Mouse (Mus musculus) MEL (cell line): ENCODE measurements around the gene Omt2b. TPM values are rescaled to one million over a fixed set of nuclear protein-coding genes. Genes with fewer than 3 reads are reported as not detected.
"Not testable (repeated sequence)": the region's sequence is repeated elsewhere in the genome, so short reads cannot be mapped to it uniquely, and the experiment has no call there.

Experiments
- DNase-seq: peaks from one replicate; pipeline ENCODE4 v3.0.0; 2011; ENCODE audit warnings: low read depth, low spot score
- H3K27ac ChIP-seq: 2 replicates; pipeline ENCODE4 v1.5.1; 2012; ENCODE audit warnings: low read depth, mild to moderate bottlenecking, control low read depth, low read length, moderate library complexity; ENCODE audit not compliant: control insufficient read depth
- H3K27me3 ChIP-seq, 2 experiments: fragments of 150-350 bp in 1 of 2; sonication (generic) in 1 of 2; 2 replicates each; pipeline ENCODE4 v1.6.1; 2012; ENCODE audit warnings: low read length in 2 of 2, mild to moderate bottlenecking in 2 of 2, improper control_type of control experiment in 1 of 2, moderate library complexity in 1 of 2; ENCODE audit not compliant: insufficient read depth in 2 of 2, control insufficient read depth in 1 of 2
- H3K36me3 ChIP-seq, 2 experiments: 2 replicates each; pipeline ENCODE4 v1.6.1; 2012 to 2014; ENCODE audit warnings: low read length in 2 of 2, improper control_type of control experiment in 1 of 2, inconsistent platforms in 1 of 2, mild to moderate bottlenecking in 1 of 2; ENCODE audit not compliant: insufficient read depth in 2 of 2, control insufficient read depth in 1 of 2
- H3K4me1 ChIP-seq, 2 experiments: fragments of 150-350 bp in 1 of 2; sonication (generic) in 1 of 2; 2 replicates each; pipeline ENCODE4 v1.6.1; 2012; ENCODE audit warnings: low read length in 2 of 2, improper control_type of control experiment in 1 of 2, mild to moderate bottlenecking in 1 of 2; ENCODE audit not compliant: insufficient read depth in 2 of 2, control insufficient read depth in 1 of 2
- H3K4me3 ChIP-seq, 2 experiments: fragments of 150-350 bp in 1 of 2; sonication (generic) in 1 of 2; 2 replicates each; pipeline ENCODE4 v1.5.1; 2012; ENCODE audit warnings: low read depth in 2 of 2, low read length in 2 of 2, mild to moderate bottlenecking in 2 of 2, moderate library complexity in 2 of 2, control low read depth in 1 of 2, improper control_type of control experiment in 1 of 2; ENCODE audit not compliant: control insufficient read depth in 1 of 2, insufficient read depth in 1 of 2
- H3K79me2 ChIP-seq: 2 replicates; pipeline ENCODE4 v1.6.1; 2012; ENCODE audit warnings: mild to moderate bottlenecking, low read length, moderate library complexity; ENCODE audit not compliant: control insufficient read depth, poor library complexity, insufficient read depth
- H3K9ac ChIP-seq: 2 replicates; pipeline ENCODE4 v1.6.1; 2012; ENCODE audit warnings: low read depth, mild to moderate bottlenecking, control low read depth, low read length, moderate library complexity; ENCODE audit not compliant: control insufficient read depth, poor library complexity, severe bottlenecking
- H3K9me3 ChIP-seq: fragments of 150-350 bp; sonication (generic); replicated peaks from 2 replicates; pipeline ENCODE4 v1.6.1; 2012; ENCODE audit warnings: mild to moderate bottlenecking, low read length, improper control_type of control experiment, moderate library complexity; ENCODE audit not compliant: insufficient read depth
- CHD1 ChIP-seq: IDR thresholded peaks from 2 replicates; pipeline ENCODE4 v1.6.1; 2012; ENCODE audit warnings: low read depth, mild to moderate bottlenecking, inconsistent platforms, low read length, improper control_type of control experiment
- CHD2 ChIP-seq: IDR thresholded peaks from 2 replicates; pipeline ENCODE4 v1.6.1; 2011; ENCODE audit warnings: low read length, improper control_type of control experiment
- CTCF ChIP-seq, 3 experiments: IDR thresholded peaks in 2 of 3; conservative IDR thresholded peaks in 1 of 3; 2 replicates each; pipeline ENCODE4 v1.5.1; 2011 to 2012; ENCODE audit warnings: low read length in 3 of 3, low read depth in 2 of 3, mild to moderate bottlenecking in 2 of 3, improper control_type of control experiment in 1 of 3, inconsistent platforms in 1 of 3, mixed read lengths in 1 of 3, moderate library complexity in 1 of 3; ENCODE audit not compliant: control insufficient read depth in 1 of 3, insufficient read depth in 1 of 3, poor library complexity in 1 of 3, severe bottlenecking in 1 of 3
- E2F4 ChIP-seq: IDR thresholded peaks from 2 replicates; pipeline ENCODE4 v1.6.1; 2011; ENCODE audit warnings: low read depth, low read length, improper control_type of control experiment, borderline replicate concordance
- EP300 ChIP-seq, 2 experiments: IDR thresholded peaks; 2 replicates each; pipeline ENCODE4 v1.6.1; 2011; ENCODE audit warnings: improper control_type of control experiment in 2 of 2, low read length in 2 of 2, low read depth in 1 of 2, mild to moderate bottlenecking in 1 of 2
- MAFK ChIP-seq: IDR thresholded peaks from 2 replicates; pipeline ENCODE4 v1.6.1; 2011; ENCODE audit warnings: low read depth, mild to moderate bottlenecking, low read length, improper control_type of control experiment, borderline replicate concordance
- MAZ ChIP-seq: IDR thresholded peaks from 2 replicates; pipeline ENCODE4 v1.6.1; 2012; ENCODE audit warnings: low read depth, mild to moderate bottlenecking, inconsistent platforms, low read length, improper control_type of control experiment
- MEF2A ChIP-seq: IDR thresholded peaks from 2 replicates; pipeline ENCODE4 v1.6.1; 2014; ENCODE audit warnings: low read depth, mild to moderate bottlenecking, inconsistent platforms, low read length, improper control_type of control experiment; ENCODE audit not compliant: poor library complexity, insufficient replicate concordance, severe bottlenecking; ENCODE audit errors: extremely low read depth
- MYB ChIP-seq: IDR thresholded peaks from 2 replicates; pipeline ENCODE4 v1.6.1; 2011; ENCODE audit warnings: mild to moderate bottlenecking, low read depth, low read length, improper control_type of control experiment
- NELFE ChIP-seq: IDR thresholded peaks from 2 replicates; pipeline ENCODE4 v1.6.1; 2011; ENCODE audit warnings: low read depth, low read length, improper control_type of control experiment
- POLR2A ChIP-seq, 2 experiments: IDR thresholded peaks; 2 replicates each; pipeline ENCODE4 v1.6.1; 2011 to 2012; ENCODE audit warnings: low read length in 2 of 2, mild to moderate bottlenecking in 2 of 2, control low read depth in 1 of 2, improper control_type of control experiment in 1 of 2, low read depth in 1 of 2, moderate library complexity in 1 of 2; ENCODE audit not compliant: control insufficient read depth in 1 of 2, insufficient read depth in 1 of 2, poor library complexity in 1 of 2
- POLR2AphosphoS5 ChIP-seq: IDR thresholded peaks from 2 replicates; pipeline ENCODE4 v1.6.1; 2012; ENCODE audit warnings: low read depth, borderline replicate concordance, mild to moderate bottlenecking, inconsistent platforms, low read length, moderate library complexity, mixed read lengths
- RAD21 ChIP-seq: IDR thresholded peaks from 2 replicates; pipeline ENCODE4 v1.6.1; 2011; ENCODE audit warnings: mild to moderate bottlenecking, low read depth, low read length, improper control_type of control experiment
- TCF12 ChIP-seq: IDR thresholded peaks from 2 replicates; pipeline ENCODE4 v1.6.1; 2014; ENCODE audit warnings: low read depth, mild to moderate bottlenecking, inconsistent platforms, low read length, improper control_type of control experiment, moderate library complexity
- USF2 ChIP-seq, 2 experiments: IDR thresholded peaks; 2 replicates each; pipeline ENCODE4 v1.6.1; 2011 to 2012; ENCODE audit warnings: improper control_type of control experiment in 2 of 2, low read length in 2 of 2, borderline replicate concordance in 1 of 2, inconsistent platforms in 1 of 2, low read depth in 1 of 2, mild to moderate bottlenecking in 1 of 2; ENCODE audit not compliant: insufficient read depth in 1 of 2
- ZC3H11A ChIP-seq: IDR thresholded peaks from 2 replicates; pipeline ENCODE4 v1.6.1; 2012; ENCODE audit warnings: low read depth, mild to moderate bottlenecking, inconsistent platforms, low read length, improper control_type of control experiment
- ZMIZ1 ChIP-seq: IDR thresholded peaks from 2 replicates; pipeline ENCODE4 v1.6.1; 2012; ENCODE audit warnings: low read depth, mild to moderate bottlenecking, inconsistent platforms, low read length, improper control_type of control experiment, moderate library complexity
- polyA plus RNA-seq, 2 experiments: library from polyadenylated mRNA; stranded (reverse) in 1 of 2; unstranded in 1 of 2; fragments of >175 nt in 1 of 2; fragments of >200 nt in 1 of 2; gene quantifications; 2 replicates each; pipeline versions ENCODE4 v1.2.1 to v1.2.4; 2012; ENCODE audit warnings: low replicate concordance in 2 of 2, low read depth in 1 of 2; ENCODE audit not compliant: insufficient read length in 2 of 2, insufficient read depth in 1 of 2, missing spikeins in 1 of 2
- total RNA-seq: library from RNA; depleted of rRNA; stranded (reverse); fragments of 300-350 nt; gene quantifications from 2 replicates; pipeline ENCODE4 v1.2.3, GENCODE M21; 2012

The Omt2b gene
- total and polyA plus RNA-seq, 3 experiments: not detected

DNA sequence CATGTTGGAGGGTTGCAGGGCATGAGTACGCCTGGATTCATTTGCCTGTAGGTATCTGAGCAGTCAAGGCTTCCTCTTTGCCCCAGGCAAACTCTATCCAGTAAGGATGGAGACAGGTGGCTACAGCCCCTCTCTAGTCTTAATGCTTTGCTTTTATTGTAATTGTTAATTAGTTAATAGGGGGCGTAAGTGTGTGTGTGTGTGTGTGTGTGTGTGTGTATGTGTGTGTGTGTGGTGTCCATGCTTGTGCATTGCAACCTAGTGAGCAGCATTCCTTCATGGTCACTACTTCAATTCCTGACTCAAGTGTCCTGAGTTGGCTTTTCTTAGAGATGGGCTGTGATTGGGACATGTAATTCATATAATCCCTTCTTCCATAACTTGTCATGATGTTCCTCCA lies 12.7 kb upstream of the Omt2b start, which contains the start of gene Omt2a:
Omt2a (minus strand) TSS at position 101 of the 400 bp plus-strand sequence.
- Histone ChIP-seq H3K27me3 (no peaks in the 10 kb centered on the region), H3K9ac (no peak within 1 kb of the TSS), H3K4me3 (no peak within 1 kb of the TSS), H3K4me1 (no peaks in the 10 kb centered on the region), H3K79me2 (no peaks in the 10 kb centered on the region), H3K36me3 (no peaks in the 10 kb centered on the region), H3K9me3 (no peaks in the 10 kb centered on the region), H3K27ac (no peak within 1 kb of the TSS)
- no peak for TF ChIP-seq USF2 (IDR thresholded peaks at IDR 0.05; ENCODE audit: borderline replicate concordance in 1 of 2, insufficient read depth in 1 of 2, low read depth in 1 of 2, low read length in 2 of 2)
- TF ChIP-seq CHD1: no peak
- no peak for TF ChIP-seq POLR2A (IDR thresholded peaks at IDR 0.05; ENCODE audit: control insufficient read depth in 1 of 2, insufficient read depth in 1 of 2, low read depth in 1 of 2, low read length in 2 of 2, poor library complexity in 1 of 2)
- no peak for TF ChIP-seq MEF2A
- TF ChIP-seq CHD2: no peak
- no peak for TF ChIP-seq MAFK
- no peak for TF ChIP-seq E2F4
- TF ChIP-seq POLR2AphosphoS5: no peak
- no peak for TF ChIP-seq EP300 (IDR thresholded peaks at IDR 0.05; ENCODE audit: low read depth in 1 of 2, low read length in 2 of 2)
- TF ChIP-seq ZMIZ1: no peak
- DNase-seq: no peak

DNA sequence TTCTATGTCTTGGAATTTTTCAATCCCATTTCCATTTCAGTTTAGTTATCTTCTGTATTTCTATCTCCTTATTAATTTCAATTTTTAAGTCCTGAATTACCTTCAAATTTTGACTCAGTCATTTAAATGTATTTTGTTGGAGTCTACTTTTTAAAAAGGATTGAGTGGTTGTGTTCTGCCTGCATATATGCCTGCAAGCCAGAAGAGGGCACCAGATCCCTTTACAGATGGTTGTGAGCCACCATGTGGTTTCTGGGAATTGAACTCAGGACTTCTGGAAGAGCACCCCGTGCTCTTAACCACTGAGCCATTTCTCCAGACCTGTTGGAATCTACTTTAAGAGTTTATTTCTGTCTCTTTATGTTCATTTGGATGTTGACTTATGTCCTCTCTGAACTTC lies 7.9 kb upstream of the Omt2b start:
- DNase-seq: peak; percentile 41
- Histone ChIP-seq H3K4me3 (no peak overlapping the region), H3K79me2 (no peaks in the 10 kb centered on the region), H3K27me3 (no peaks in the 10 kb centered on the region), H3K27ac (no peak overlapping the region), H3K36me3 (no peaks in the 10 kb centered on the region)
- no peak for TF ChIP-seq TCF12
- TF ChIP-seq ZC3H11A: no peak
- TF ChIP-seq MYB: no peak
- TF ChIP-seq MAZ: no peak
- TF ChIP-seq CTCF (IDR thresholded peaks at IDR 0.05 in 2 of 3, conservative IDR thresholded peaks at IDR 0.05 in 1 of 3; ENCODE audit: control insufficient read depth in 1 of 3, insufficient read depth in 1 of 3, low read depth in 2 of 3, low read length in 3 of 3, poor library complexity in 1 of 3, severe bottlenecking in 1 of 3): peak; percentile 17 to 43 (median 42); a peak in 4 of 6 replicates
- TF ChIP-seq NELFE: no peak
- TF ChIP-seq RAD21: peak; percentile 12
- TF ChIP-seq, all 39 proteins: peak for 2
- H3K4me1 ChIP-seq: no peaks in the 10 kb centered on the region
- no peaks in the 10 kb centered on the region for H3K9me3 ChIP-seq
- H3K9ac ChIP-seq: no peak overlapping the region

DNA sequence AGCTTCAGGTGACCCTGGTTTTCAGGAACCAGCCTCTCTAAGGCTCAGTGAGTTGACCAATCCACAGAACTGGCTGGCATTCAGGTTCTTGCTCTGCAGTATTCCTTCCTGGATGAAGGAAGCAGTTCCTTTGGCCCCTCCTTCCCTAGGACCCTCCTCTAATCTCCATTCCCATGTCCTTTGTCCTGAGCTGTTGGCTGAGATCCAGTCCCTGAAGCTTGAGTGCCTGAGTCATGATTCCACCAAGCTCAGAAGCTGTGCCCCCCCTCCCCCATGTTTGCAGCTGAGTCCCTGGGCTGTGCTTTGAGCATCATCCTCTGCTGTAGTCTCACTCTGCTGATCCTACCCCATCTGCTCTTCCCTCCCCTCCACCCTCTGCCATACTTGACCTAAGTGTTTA lies 9.7 kb downstream of the Omt2b start:
- not testable (repeated sequence) for H3K9me3 ChIP-seq, H3K27ac ChIP-seq, H3K79me2 ChIP-seq, H3K4me1 ChIP-seq, H3K4me3 ChIP-seq, DNase-seq, H3K27me3 ChIP-seq, H3K36me3 ChIP-seq, H3K9ac ChIP-seq
